Mouse (Mus musculus) heart, postnatal 0 days (tissue): ENCODE measurements around the gene Gtpbp2. TPM values are rescaled to one million over a fixed set of nuclear protein-coding genes. Genes with fewer than 3 reads are reported as not detected.

ENCODE experiments used
- ATAC-seq: fragments of 200-750 bp; cut with Nextera tagmentation; 2 replicates; pipeline ENCODE4 v1.8.0; 2017; ENCODE audit warnings: low read depth, moderate number of reproducible peaks, moderate library complexity; ENCODE audit not compliant: insufficient read depth
- DNase-seq: peaks from one replicate; pipeline ENCODE4 v3.0.0-alpha.2; 2016; ENCODE audit warnings: low spot score
- H3K27ac ChIP-seq: fragments of 300-500 bp; sonication (generic); 2 replicates; pipeline ENCODE4 v1.5.1; 2014; ENCODE audit warnings: low read depth, mild to moderate bottlenecking
- H3K27me3 ChIP-seq: fragments of 300-500 bp; sonication (generic); 2 replicates; pipeline ENCODE4 v1.6.1; 2014; ENCODE audit warnings: low read length, mixed read lengths; ENCODE audit not compliant: control insufficient read depth, insufficient read depth
- H3K36me3 ChIP-seq: fragments of 300-500 bp; sonication (generic); replicated peaks from 2 replicates; pipeline ENCODE4 v1.6.1; 2014; ENCODE audit warnings: low read length, mixed read lengths; ENCODE audit not compliant: control insufficient read depth, insufficient read depth
- H3K4me1 ChIP-seq: fragments of 300-500 bp; sonication (generic); 2 replicates; pipeline ENCODE4 v1.6.1; 2014; ENCODE audit warnings: antibody characterized with exemption; ENCODE audit not compliant: control insufficient read depth, insufficient read depth
- H3K4me2 ChIP-seq: fragments of 300-500 bp; sonication (generic); 2 replicates; pipeline ENCODE4 v1.6.1; 2014; ENCODE audit warnings: low read depth, mild to moderate bottlenecking, low read length, moderate library complexity
- H3K4me3 ChIP-seq: fragments of 300-500 bp; sonication (generic); 2 replicates; pipeline ENCODE4 v1.5.1; 2014; ENCODE audit warnings: low read depth, low read length
- H3K9ac ChIP-seq: fragments of 300-500 bp; sonication (generic); replicated peaks from 2 replicates; pipeline ENCODE4 v1.6.1; 2014; ENCODE audit warnings: low read depth, low read length, mixed read lengths
- H3K9me3 ChIP-seq: fragments of 300-500 bp; sonication (generic); replicated peaks from 2 replicates; pipeline ENCODE4 v1.6.1; 2016; ENCODE audit warnings: low read length; ENCODE audit not compliant: control insufficient read depth
- CTCF ChIP-seq: IDR thresholded peaks from 2 replicates; pipeline ENCODE4 v1.5.1; 2016; ENCODE audit warnings: antibody characterized with exemption, control low read depth, low read depth
- EP300 ChIP-seq: IDR thresholded peaks from 2 replicates; pipeline ENCODE4 v1.6.1; 2016; ENCODE audit warnings: antibody characterized with exemption, low read depth
- WGBS: fragments of 180-500 bp; shearing (Covaris S2); extraction: QIAGEN DNeasy Blood & Tissue Kit; methylation state at CpG from one replicate; pipeline ENCODE4 v1.1.7; 2014; 5-methylcytosine and 5-hydroxymethylcytosine counted together
- polyA plus RNA-seq: library from polyadenylated mRNA; unstranded; fragments of >200 nt; fragmentation: Nextera tagmentation; extraction: Ambion mirVana; gene quantifications from 2 replicates; pipeline ENCODE4 v1.2.1, GENCODE M21; 2015
- total RNA-seq: library from RNA; depleted of rRNA; stranded (reverse); fragments of >200 nt; gene quantifications from 2 replicates; pipeline ENCODE4 v1.2.3, GENCODE M21; 2014; ENCODE audit warnings: low replicate concordance

Gene Gtpbp2
- total and polyA plus RNA-seq, 2 experiments from 2014 or later = 25.8 to 99.0 TPM

DNA sequence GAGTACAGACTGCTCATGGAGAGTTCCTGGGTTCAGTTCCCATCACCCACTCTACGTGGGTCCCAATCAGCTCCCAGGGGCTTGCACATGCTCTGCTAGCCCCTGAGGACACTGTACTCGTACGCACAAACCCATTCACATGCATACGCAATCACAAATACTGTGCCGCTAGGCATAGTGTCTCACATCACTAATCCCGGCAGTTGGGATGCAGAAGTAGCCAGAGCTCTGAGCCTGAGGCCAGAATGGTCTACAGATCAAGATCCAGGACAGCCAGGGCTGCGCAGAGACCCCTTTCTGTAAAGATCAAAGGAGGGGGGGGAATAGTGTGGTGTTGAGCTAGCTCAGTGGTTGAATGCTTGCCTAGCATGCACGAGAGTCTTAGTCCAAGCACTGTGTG is 3.7 kb upstream of the Gtpbp2 start:
- ATAC-seq (no peak), DNase-seq (no peak)
- H3K9me3 ChIP-seq = no peaks in the 10 kb centered on the region
- no peak overlapping the region for H3K9ac ChIP-seq
- no peaks in the 10 kb centered on the region for H3K36me3 ChIP-seq
- H3K27ac ChIP-seq = no peak overlapping the region
- TF ChIP-seq EP300 = no peak
- no peak for TF ChIP-seq CTCF
- 87% methylated on average over 8 of the region's 8 CpGs for WGBS
- no peak overlapping the region for H3K4me2 ChIP-seq
- peaks cover 21% of the 10 kb centered on the region for H3K4me1 ChIP-seq
- no peaks in the 10 kb centered on the region for H3K27me3 ChIP-seq
- no peak overlapping the region for H3K4me3 ChIP-seq

- H3K4me3 ChIP-seq = 0 out of 2 replicates have a peak overlapping the region, but pooled peaks have one; percentile 86
- peak overlapping the region; percentile 96 for H3K27ac ChIP-seq
- TF ChIP-seq EP300 = no peak
- TF ChIP-seq CTCF = no peak
- peaks cover 21% of the 10 kb centered on the region for H3K4me1 ChIP-seq
- H3K9ac ChIP-seq = peak overlapping the region; percentile 33; the same call in 1 of the 2 replicates
- no peaks in the 10 kb centered on the region for H3K27me3 ChIP-seq
- peaks cover 6% of the 10 kb centered on the region for H3K36me3 ChIP-seq
- no peak for ATAC-seq
- H3K9me3 ChIP-seq = no peaks in the 10 kb centered on the region
- peak overlapping the region; percentile 72 for H3K4me2 ChIP-seq
- DNase-seq = no peak
- WGBS = 15% methylated on average over 2 of the region's 2 CpGs
Observed at GRCm38 (mm10) chr17:46159236-46159635, 1.6 kb upstream of the Gtpbp2 start.

DNA sequence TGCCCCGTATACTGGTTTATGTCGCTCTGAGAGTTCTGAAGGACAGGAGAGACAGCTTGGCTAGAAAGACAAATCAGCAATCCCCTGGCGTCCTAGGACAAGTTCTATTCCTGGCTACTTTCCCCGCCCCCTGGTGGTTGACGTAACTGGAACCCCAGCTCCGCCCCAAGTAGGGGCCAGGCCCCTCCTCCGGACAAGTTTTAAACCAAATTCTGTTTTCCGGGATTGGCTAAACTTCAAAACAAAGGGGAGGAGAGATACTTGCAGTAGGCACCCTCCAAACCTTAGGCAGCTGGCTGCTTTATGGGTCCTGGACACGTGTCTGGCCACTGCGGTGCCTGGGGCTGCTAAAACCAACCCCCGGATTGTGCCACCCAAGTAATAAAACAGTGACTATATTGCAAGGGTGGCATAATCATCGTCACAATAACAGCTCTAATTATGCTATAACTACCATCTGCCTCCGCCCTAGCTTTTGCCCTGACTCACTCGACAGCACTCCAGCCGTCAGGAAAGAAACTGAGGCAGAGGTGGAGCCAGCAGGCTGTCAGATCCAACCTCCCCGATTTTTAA is 656 bp upstream of the Gtpbp2 start:
- ATAC-seq (peak; percentile 79), DNase-seq (peak; percentile 97)
- Histone ChIP-seq H3K9ac (peak overlapping the region; percentile 39), H3K4me3 (peak overlapping the region; percentile 86), H3K27me3 (no peaks in the 10 kb centered on the region), H3K27ac (peak overlapping the region; percentile 96), H3K4me1 (peaks cover 21% of the 10 kb centered on the region), H3K36me3 (peaks cover 15% of the 10 kb centered on the region), H3K4me2 (peak overlapping the region; percentile 72), H3K9me3 (no peaks in the 10 kb centered on the region)
- TF ChIP-seq CTCF (peak; percentile 39; the same call in 1 of the 2 replicates), EP300 (peak; percentile 57; the same call in 1 of the 2 replicates)
- WGBS = 0% methylated on average over 16 of the region's 16 CpGs

- ATAC-seq (no peak), DNase-seq (peak; percentile 44)
- Histone ChIP-seq H3K4me1 (peaks cover 21% of the 10 kb centered on the region), H3K9ac (peak overlapping the region; percentile 85), H3K4me2 (peak overlapping the region; percentile 82), H3K27me3 (no peaks in the 10 kb centered on the region), H3K4me3 (peak overlapping the region; percentile 86), H3K27ac (peak overlapping the region; percentile 86), H3K36me3 (peaks cover 25% of the 10 kb centered on the region), H3K9me3 (no peaks in the 10 kb centered on the region)
- no peak for TF ChIP-seq EP300
- no peak for TF ChIP-seq CTCF
- WGBS = 1% methylated on average over 19 of the region's 19 CpGs
Observed at GRCm38 (mm10) chr17:46161179-46161578, 347 bp downstream of the Gtpbp2 start.

DNA sequence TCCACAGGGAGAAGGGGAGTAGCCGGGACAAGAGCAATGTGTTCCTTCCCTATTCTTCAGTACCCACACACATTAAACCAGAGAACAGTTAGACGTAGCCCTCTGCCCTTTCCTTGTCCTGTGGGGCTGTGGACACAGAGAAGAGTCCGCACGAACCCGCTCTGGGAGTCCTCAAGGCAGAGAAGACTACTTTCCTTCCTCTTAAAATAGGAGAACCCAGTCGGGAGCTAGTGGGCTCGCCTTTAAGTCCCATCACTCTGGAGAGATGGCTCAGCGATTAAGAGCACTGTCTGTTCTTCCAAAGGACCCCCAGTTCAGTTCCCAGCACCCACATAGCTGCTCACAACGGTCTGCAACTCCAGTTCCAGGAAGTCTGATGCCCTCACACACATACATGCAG is 878 bp downstream of the Gtpbp2 start:
- WGBS = 41% methylated on average over 9 of the region's 9 CpGs
- TF ChIP-seq CTCF (no peak), EP300 (no peak)

GRCm38 (mm10) chr17:46162551-46162950 is 1.7 kb downstream of the Gtpbp2 start:
- no peaks in the 10 kb centered on the region for H3K27me3 ChIP-seq
- ATAC-seq (no peak), DNase-seq (no peak)
- H3K9me3 ChIP-seq = no peaks in the 10 kb centered on the region
- H3K4me1 ChIP-seq = peaks cover 28% of the 10 kb centered on the region
- TF ChIP-seq CTCF (no peak), EP300 (no peak)
- peak overlapping the region; percentile 76 for H3K27ac ChIP-seq
- WGBS = 75% methylated on average over 7 of the region's 7 CpGs
- peaks cover 39% of the 10 kb centered on the region for H3K36me3 ChIP-seq
- H3K4me2 ChIP-seq = peak overlapping the region; percentile 41
- H3K4me3 ChIP-seq = peak overlapping the region; percentile 23; the same call in 1 of the 2 replicates
- H3K9ac ChIP-seq = no peak overlapping the region

More for the DNA sequence above, 878 bp downstream of the Gtpbp2 start:
- no peaks in the 10 kb centered on the region for H3K27me3 ChIP-seq
- peak overlapping the region; percentile 86 for H3K27ac ChIP-seq
- peak overlapping the region; percentile 85 for H3K9ac ChIP-seq
- DNase-seq (no peak), ATAC-seq (no peak)
- no peaks in the 10 kb centered on the region for H3K9me3 ChIP-seq
- H3K4me3 ChIP-seq = peak overlapping the region; percentile 86
- peaks cover 25% of the 10 kb centered on the region for H3K4me1 ChIP-seq
- H3K4me2 ChIP-seq = peak overlapping the region; percentile 82
- peaks cover 31% of the 10 kb centered on the region for H3K36me3 ChIP-seq
